Mouse (Mus musculus) limb, embryonic 15.5 days (tissue): ENCODE results near the gene Irf9. TPM values are rescaled to one million over a fixed set of nuclear protein-coding genes. Genes with fewer than 3 reads are reported as not detected.

Experiments used
- ATAC-seq: fragments of 200-750 bp; cut with Nextera tagmentation; 2 replicates; pipeline ENCODE4 v1.8.0; 2017; ENCODE audit warnings: low read depth, moderate TSS enrichment; ENCODE audit not compliant: insufficient number of reproducible peaks, low FRiP score, low TSS enrichment
- H3K27ac ChIP-seq: fragments of 300-500 bp; sonication (generic); 2 replicates; pipeline ENCODE4 v1.5.1; 2015; ENCODE audit warnings: moderate library complexity, mild to moderate bottlenecking, inconsistent platforms
- H3K27me3 ChIP-seq: fragments of 300-500 bp; sonication (generic); 2 replicates; pipeline ENCODE4 v1.6.1; 2015; ENCODE audit warnings: inconsistent platforms
- H3K36me3 ChIP-seq: fragments of 300-500 bp; sonication (generic); 2 replicates; pipeline ENCODE4 v1.6.1; 2015; ENCODE audit warnings: inconsistent platforms
- H3K4me1 ChIP-seq: fragments of 300-500 bp; sonication (generic); 2 replicates; pipeline ENCODE4 v1.6.1; 2015; ENCODE audit warnings: inconsistent platforms
- H3K4me2 ChIP-seq: fragments of 300-500 bp; sonication (generic); 2 replicates; pipeline ENCODE4 v1.6.1; 2015; ENCODE audit warnings: mild to moderate bottlenecking, inconsistent platforms
- H3K4me3 ChIP-seq: fragments of 300-500 bp; sonication (generic); 2 replicates; pipeline ENCODE4 v1.5.1; 2015; ENCODE audit warnings: mild to moderate bottlenecking, inconsistent platforms
- H3K9ac ChIP-seq: fragments of 300-500 bp; sonication (generic); 2 replicates; pipeline ENCODE4 v1.6.1; 2015; ENCODE audit warnings: inconsistent platforms
- H3K9me3 ChIP-seq: fragments of 300-500 bp; sonication (generic); 2 replicates; pipeline ENCODE4 v1.6.1; 2016; ENCODE audit warnings: inconsistent platforms
- WGBS: fragments of 180-500 bp; shearing (Covaris S2); methylation state at CpG from one replicate; pipeline ENCODE4 v1.1.7; 2015; 5-methylcytosine and 5-hydroxymethylcytosine counted together
- polyA plus RNA-seq: library from polyadenylated mRNA; unstranded; fragments of >200 nt; fragmentation: Nextera tagmentation; extraction: Ambion mirVana; gene quantifications from 2 replicates; pipeline ENCODE4 v1.2.1, GENCODE M21; 2015

The Irf9 gene
- polyA plus RNA-seq, 1 experiment from 2014 or later, result 13.7 TPM

- ATAC-seq, result peak; percentile 82
- 15% methylated on average over 19 of the region's 19 CpGs for WGBS
- Histone ChIP-seq H3K4me2 (peak overlapping the region; percentile 60), H3K9ac (peak overlapping the region; percentile 52; the same call in 1 of the 2 replicates), H3K27me3 (no peaks in the 10 kb centered on the region), H3K9me3 (no peaks in the 10 kb centered on the region), H3K4me3 (peak overlapping the region; percentile 43), H3K27ac (peak overlapping the region; percentile 83), H3K4me1 (peaks cover 22% of the 10 kb centered on the region), H3K36me3 (peaks cover 78% of the 10 kb centered on the region)
Observed at GRCm38 (mm10) chr14:55603633-55604576, 534 bp downstream of the Irf9 start.

- no peak overlapping the region for H3K9ac ChIP-seq
- H3K27ac ChIP-seq, result no peak overlapping the region
- no peak for ATAC-seq
- H3K4me1 ChIP-seq, result peaks cover 22% of the 10 kb centered on the region
- peaks cover 78% of the 10 kb centered on the region for H3K36me3 ChIP-seq
- H3K9me3 ChIP-seq, result no peaks in the 10 kb centered on the region
- no peaks in the 10 kb centered on the region for H3K27me3 ChIP-seq
- 78% methylated on average over 11 of the region's 11 CpGs for WGBS
- peak overlapping the region; percentile 60; the same call in 1 of the 2 replicates for H3K4me2 ChIP-seq
- 0 out of 2 replicates have a peak overlapping the region, but pooled peaks have one; percentile 43 for H3K4me3 ChIP-seq
Observed at GRCm38 (mm10) chr14:55604823-55605222, 1.5 kb downstream of the Irf9 start.

- WGBS, result 93% methylated on average over 16 of the region's 16 CpGs
Observed at GRCm38 (mm10) chr14:55605743-55606459, 2.5 kb downstream of the Irf9 start.

GRCm38 (mm10) chr14:55608339-55608738 is 5.0 kb downstream of the Irf9 start:
- Histone ChIP-seq H3K27ac (no peak overlapping the region), H3K9ac (no peak overlapping the region), H3K9me3 (no peaks in the 10 kb centered on the region), H3K4me1 (peaks cover 15% of the 10 kb centered on the region), H3K4me3 (no peak overlapping the region), H3K4me2 (no peak overlapping the region), H3K27me3 (no peaks in the 10 kb centered on the region), H3K36me3 (peaks cover 48% of the 10 kb centered on the region)
- ATAC-seq, result no peak
- WGBS, result 93% methylated on average over 6 of the region's 6 CpGs

More at GRCm38 (mm10) chr14:55605743-55606459, 2.5 kb downstream of the Irf9 start:
- no peak for ATAC-seq
- peaks cover 71% of the 10 kb centered on the region for H3K36me3 ChIP-seq
- no peak overlapping the region for H3K9ac ChIP-seq
- no peak overlapping the region for H3K4me3 ChIP-seq
- H3K9me3 ChIP-seq, result no peaks in the 10 kb centered on the region
- no peaks in the 10 kb centered on the region for H3K27me3 ChIP-seq
- no peak overlapping the region for H3K4me2 ChIP-seq
- no peak overlapping the region for H3K27ac ChIP-seq
- H3K4me1 ChIP-seq, result peaks cover 22% of the 10 kb centered on the region

GRCm38 (mm10) chr14:55613346-55613745 is 10.0 kb downstream of the Irf9 start:
- no peaks in the 10 kb centered on the region for H3K27me3 ChIP-seq
- ATAC-seq, result no peak
- peaks cover 19% of the 10 kb centered on the region for H3K36me3 ChIP-seq
- H3K27ac ChIP-seq, result no peak overlapping the region
- no peak overlapping the region for H3K4me3 ChIP-seq
- H3K9ac ChIP-seq, result no peak overlapping the region
- no peak overlapping the region for H3K4me2 ChIP-seq
- 57% methylated on average over 6 of the region's 6 CpGs for WGBS
- H3K9me3 ChIP-seq, result no peaks in the 10 kb centered on the region
- no peaks in the 10 kb centered on the region for H3K4me1 ChIP-seq

- H3K9me3 ChIP-seq, result no peaks in the 10 kb centered on the region
- no peak overlapping the region for H3K4me3 ChIP-seq
- no peak for ATAC-seq
- H3K4me1 ChIP-seq, result peaks cover 6% of the 10 kb centered on the region; the same call in 1 of the 2 replicates
- H3K27ac ChIP-seq, result no peak overlapping the region
- H3K27me3 ChIP-seq, result no peaks in the 10 kb centered on the region
- no peak overlapping the region for H3K9ac ChIP-seq
- 76% methylated on average over 7 of the region's 7 CpGs for WGBS
- peaks cover 5% of the 10 kb centered on the region; the same call in 1 of the 2 replicates for H3K36me3 ChIP-seq
- H3K4me2 ChIP-seq, result no peak overlapping the region
Observed at GRCm38 (mm10) chr14:55614565-55615178, 11.3 kb downstream of the Irf9 start.

- no peak for ATAC-seq
- H3K4me2 ChIP-seq, result no peak overlapping the region
- 55% methylated on average over 2 of the region's 2 CpGs for WGBS
Observed at GRCm38 (mm10) chr14:55615876-55616275, 12.5 kb downstream of the Irf9 start.

GRCm38 (mm10) chr14:55616844-55617243 is 13.5 kb downstream of the Irf9 start:
- Histone ChIP-seq H3K9ac (no peak overlapping the region), H3K27me3 (no peaks in the 10 kb centered on the region), H3K4me2 (no peak overlapping the region), H3K36me3 (no peaks in the 10 kb centered on the region), H3K27ac (no peak overlapping the region), H3K9me3 (no peaks in the 10 kb centered on the region), H3K4me3 (no peak overlapping the region), H3K4me1 (peaks cover 6% of the 10 kb centered on the region; the same call in 1 of the 2 replicates)
- ATAC-seq, result no peak
- WGBS, result 78% methylated on average over 2 of the region's 2 CpGs

More at GRCm38 (mm10) chr14:55615876-55616275, 12.5 kb downstream of the Irf9 start:
- no peaks in the 10 kb centered on the region for H3K36me3 ChIP-seq
- H3K27ac ChIP-seq, result no peak overlapping the region
- peaks cover 6% of the 10 kb centered on the region; the same call in 1 of the 2 replicates for H3K4me1 ChIP-seq
- no peaks in the 10 kb centered on the region for H3K27me3 ChIP-seq
- H3K9ac ChIP-seq, result no peak overlapping the region
- no peak overlapping the region for H3K4me3 ChIP-seq
- H3K9me3 ChIP-seq, result no peaks in the 10 kb centered on the region

- Histone ChIP-seq H3K27ac (no peak within 1 kb of the TSS), H3K36me3 (no peaks in the 10 kb centered on the region), H3K4me3 (peak within 1 kb of the TSS; percentile 20), H3K27me3 (no peaks in the 10 kb centered on the region), H3K4me2 (peak within 1 kb of the TSS; percentile 37), H3K9ac (no peak within 1 kb of the TSS), H3K9me3 (no peaks in the 10 kb centered on the region), H3K4me1 (peaks cover 6% of the 10 kb centered on the region; the same call in 1 of the 2 replicates)
- WGBS, result 17% methylated on average over 21 of the region's 21 CpGs
- ATAC-seq, result peak; percentile 42; the same call in 1 of the 2 replicates
Observed at GRCm38 (mm10) chr14:55617822-55618221, 14.5 kb downstream of the Irf9 start, which contains the start of gene Rec8. Gene Rec8, plus strand, starts transcription at chr14:55618037.

- H3K36me3 ChIP-seq, result 0 out of 2 replicates have a peak, but pooled peaks cover 5% of the 10 kb centered on the region
- H3K27ac ChIP-seq, result no peak overlapping the region
- peak overlapping the region; percentile 20 for H3K4me3 ChIP-seq
- no peaks in the 10 kb centered on the region for H3K27me3 ChIP-seq
- ATAC-seq, result no peak
- H3K9me3 ChIP-seq, result no peaks in the 10 kb centered on the region
- H3K4me2 ChIP-seq, result peak overlapping the region; percentile 37
- no peak overlapping the region for H3K9ac ChIP-seq
- peaks cover 6% of the 10 kb centered on the region; the same call in 1 of the 2 replicates for H3K4me1 ChIP-seq
- 44% methylated on average over 22 of the region's 22 CpGs for WGBS
Observed at GRCm38 (mm10) chr14:55618486-55619195, 15.3 kb downstream of the Irf9 start.
